Mouse (Mus musculus): ENCODE data around the gene Cryl1. TPM values are rescaled to one million over a fixed set of nuclear protein-coding genes. Genes with fewer than 3 reads are reported as not detected.

Cryl1 gene
- total and polyA plus RNA-seq, 3 experiments, result 17.8 to 22.0 TPM; not detected in 1

GRCm38 (mm10) chr14:57423432-57424211 is 25.3 kb upstream of the Cryl1 start, which contains the start of gene Ift88:
Gene Ift88 (plus strand): TSS chr14:57424062.
- Histone ChIP-seq H3K9me3 (replicated peaks; ENCODE audit: insufficient read depth, low read length) (no peaks in the 10 kb centered on the region), H3K27ac (ENCODE audit: control insufficient read depth, low read depth, low read length) (0 out of 2 replicates have a peak within 1 kb of the TSS, but pooled peaks have one; percentile 10), H3K4me1 (ENCODE audit: control insufficient read depth in 1 of 2, insufficient read depth in 2 of 2, low read length in 2 of 2) (peaks cover 0 to 3% of the 10 kb centered on the region in 2 experiments; a peak in 1 of 4 replicates), H3K36me3 (ENCODE audit: control insufficient read depth in 1 of 2, insufficient read depth in 2 of 2, low read length in 2 of 2) (peaks cover 0 to 4% of the 10 kb centered on the region in 2 experiments; a peak in 2 of 4 replicates), H3K27me3 (ENCODE audit: control insufficient read depth in 1 of 2, insufficient read depth in 2 of 2, low read length in 2 of 2) (peaks cover 10 to 11% of the 10 kb centered on the region in 2 experiments), H3K9ac (ENCODE audit: control insufficient read depth, low read depth, low read length, poor library complexity, severe bottlenecking) (peak within 1 kb of the TSS; percentile 90), H3K79me2 (ENCODE audit: control insufficient read depth, insufficient read depth, low read length, poor library complexity) (no peaks in the 10 kb centered on the region; the same call in 1 of the 2 replicates), H3K4me3 (ENCODE audit: control insufficient read depth in 1 of 2, insufficient read depth in 1 of 2, low read depth in 2 of 2, low read length in 2 of 2) (peak within 1 kb of the TSS; percentile 95 to 97)
- TF ChIP-seq BHLHE40 (IDR thresholded peaks at IDR 0.05; ENCODE audit: borderline replicate concordance, low read depth, low read length), result no peak
- peak; percentile 56 to 79; a peak in 3 of 4 replicates for TF ChIP-seq POLR2A (IDR thresholded peaks at IDR 0.05; ENCODE audit: control insufficient read depth in 1 of 2, insufficient read depth in 1 of 2, low read depth in 1 of 2, low read length in 2 of 2, poor library complexity in 1 of 2)
- no peak; a peak in 1 of 6 replicates for TF ChIP-seq CTCF (IDR thresholded peaks at IDR 0.05 in 2 of 3, conservative IDR thresholded peaks at IDR 0.05 in 1 of 3; ENCODE audit: control insufficient read depth in 1 of 3, insufficient read depth in 1 of 3, low read depth in 2 of 3, low read length in 3 of 3, poor library complexity in 1 of 3, severe bottlenecking in 1 of 3)
- TF ChIP-seq ZC3H11A (IDR thresholded peaks at IDR 0.05; ENCODE audit: low read depth, low read length), result no peak
- TF ChIP-seq CHD1 (IDR thresholded peaks at IDR 0.05; ENCODE audit: low read depth, low read length), result no peak
- TF ChIP-seq SIN3A (IDR thresholded peaks at IDR 0.05; ENCODE audit: low read length), result peak; percentile 99
- peak; percentile 97 for TF ChIP-seq USF1 (IDR thresholded peaks at IDR 0.05; ENCODE audit: low read depth, low read length)
- TF ChIP-seq MEF2A (IDR thresholded peaks at IDR 0.05; ENCODE audit: extremely low read depth, insufficient replicate concordance, low read depth, low read length, poor library complexity, severe bottlenecking), result no peak
- TF ChIP-seq RAD21 (IDR thresholded peaks at IDR 0.05; ENCODE audit: low read depth, low read length), result no peak
- TF ChIP-seq TAL1 (IDR thresholded peaks at IDR 0.05; ENCODE audit: low read length), result no peak
- no peak for TF ChIP-seq ZKSCAN1 (IDR thresholded peaks at IDR 0.05; ENCODE audit: low read depth, low read length)
- TF ChIP-seq KAT2A (conservative IDR thresholded peaks at IDR 0.05; ENCODE audit: low read depth, low read length), result peak; percentile 95
- TF ChIP-seq HCFC1 (IDR thresholded peaks at IDR 0.05; ENCODE audit: low read depth, low read length), result peak; percentile 99
- TF ChIP-seq TBP (IDR thresholded peaks at IDR 0.05; ENCODE audit: low read depth, low read length), result peak; percentile 51
- TF ChIP-seq MXI1 (IDR thresholded peaks at IDR 0.05; ENCODE audit: low read depth, low read length), result peak; percentile 91
- 0 out of 2 replicates have a peak, but pooled peaks have one; percentile 25 for TF ChIP-seq TCF12 (IDR thresholded peaks at IDR 0.05; ENCODE audit: low read depth, low read length)
- TF ChIP-seq MAX (IDR thresholded peaks at IDR 0.05; ENCODE audit: low read length), result peak; percentile 56
- peak; percentile 79 for TF ChIP-seq ELF1 (IDR thresholded peaks at IDR 0.05; ENCODE audit: low read depth, low read length)
- 0 out of 4 replicates have a peak, but pooled peaks of 1 of the 2 experiments have one; percentile 11 for TF ChIP-seq EP300 (IDR thresholded peaks at IDR 0.05; ENCODE audit: low read depth in 1 of 2, low read length in 2 of 2)
- TF ChIP-seq MYC (IDR thresholded peaks at IDR 0.05; ENCODE audit: low read depth, low read length), result peak; percentile 37; the same call in 1 of the 2 replicates
- TF ChIP-seq ZMIZ1 (IDR thresholded peaks at IDR 0.05; ENCODE audit: low read depth, low read length), result no peak; the same call in 1 of the 2 replicates
- TF ChIP-seq RCOR1 (IDR thresholded peaks at IDR 0.05; ENCODE audit: low read depth, low read length), result no peak
- TF ChIP-seq POLR2AphosphoS5 (IDR thresholded peaks at IDR 0.05; ENCODE audit: borderline replicate concordance, low read depth, low read length), result no peak
- 0 out of 2 replicates have a peak, but pooled peaks have one; percentile 5 for TF ChIP-seq SMC3 (IDR thresholded peaks at IDR 0.05; ENCODE audit: low read depth, low read length)
- TF ChIP-seq USF2 (IDR thresholded peaks at IDR 0.05; ENCODE audit: borderline replicate concordance in 1 of 2, insufficient read depth in 1 of 2, low read depth in 1 of 2, low read length in 2 of 2), result peak in 1 of 2 experiments; percentile 74; a peak in 3 of 4 replicates
- peak; percentile 61; the same call in 1 of the 2 replicates for TF ChIP-seq POLR2AphosphoS2 (IDR thresholded peaks at IDR 0.05; ENCODE audit: low read length)
- TF ChIP-seq MAFK (IDR thresholded peaks at IDR 0.05; ENCODE audit: borderline replicate concordance, low read depth, low read length), result no peak
- TF ChIP-seq NRF1 (IDR thresholded peaks at IDR 0.05; ENCODE audit: insufficient read depth, low read depth, low read length, poor library complexity, severe bottlenecking), result peak; percentile 23; the same call in 1 of the 2 replicates
- TF ChIP-seq GATA1 (IDR thresholded peaks at IDR 0.05; ENCODE audit: low read depth, low read length), result no peak
- 0 out of 2 replicates have a peak, but pooled peaks have one; percentile 3 for TF ChIP-seq ETS1 (IDR thresholded peaks at IDR 0.05; ENCODE audit: low read depth, low read length)
- 0 out of 2 replicates have a peak, but pooled peaks have one; percentile 60 for TF ChIP-seq UBTF (IDR thresholded peaks at IDR 0.05; ENCODE audit: borderline replicate concordance, insufficient read depth, low read depth, low read length)
- TF ChIP-seq NELFE (IDR thresholded peaks at IDR 0.05; ENCODE audit: low read depth, low read length), result peak; percentile 67
- no peak for TF ChIP-seq MYB (IDR thresholded peaks at IDR 0.05; ENCODE audit: low read depth, low read length)
- peak; percentile 88 for DNase-seq (ENCODE audit: low read depth, low spot score)

Data from MEL (cell line).